In genomic region chr1:189627976-189628768, GRCm38 (mm10) we compare ENCODE assay signal across 8 mouse cellular contexts. TPM values are rescaled to one million over a fixed set of nuclear protein-coding genes. Genes with fewer than 3 reads are reported as not detected.
DNase-seq lines count a peak whose midpoint lies in the region; ATAC-seq and TF ChIP-seq lines count a peak whose summit lies in the region.

No protein-coding gene starts in this region.

- 22% methylated on average over 9 of the region's 9 CpGs for WGBS in kidney, embryonic 16.5 days

- dilution Hi-C loops in CH12.LX (cut with MboI; ENCODE audit: extremely low pct_ligation_motif_present, extremely low pct_unique_long_range_greater_than_20kb, low sequenced_read_pairs): no loop called here

- no peak for TF ChIP-seq POLR2A in CH12.LX (IDR thresholded peaks at IDR 0.05; ENCODE audit: low read depth, low read length)

- TF ChIP-seq EP300 in CH12.LX (IDR thresholded peaks at IDR 0.05; ENCODE audit: low read length): no peak

- peak; percentile 27 for DNase-seq in cerebellum, adult 9-10 months
- peak; percentile 74 for DNase-seq in CH12.LX (ENCODE audit: extremely low read depth)
- DNase-seq in c-Kit-positive CD71-negative TER-119-negative erythroid progenitor cells, embryonic 14.5 days (ENCODE audit: low read depth): peak; percentile 23
- DNase-seq in lung, postnatal 14 days: peak; percentile 66
- DNase-seq in spleen, postnatal 14 days (ENCODE audit: low spot score in 2 of 2): peak; percentile 19 to 53

- no peaks in the 10 kb centered on the region for H3K9me3 ChIP-seq in CH12.LX (replicated peaks; ENCODE audit: low read length)
- no peaks in the 10 kb centered on the region for H3K9me3 ChIP-seq in kidney, embryonic 16.5 days (ENCODE audit: low read length)

- no peak for ATAC-seq in cerebellum, adult (ENCODE audit: insufficient number of reproducible peaks, low FRiP score, low TSS enrichment)
- ATAC-seq in granulocyte monocyte progenitor cell, adult 5-6 weeks (replicated peaks; ENCODE audit: poor library complexity, severe bottlenecking): peak; percentile 46; the same call in 1 of the 2 replicates
- ATAC-seq in kidney, embryonic 16.5 days (ENCODE audit: low FRiP score, low TSS enrichment): peak; percentile 88

- peak overlapping the region; percentile 50; the same call in 1 of the 2 replicates for H3K4me2 ChIP-seq in CH12.LX (ENCODE audit: insufficient read depth, low read depth, poor library complexity, severe bottlenecking)
- H3K4me2 ChIP-seq in kidney, embryonic 16.5 days (replicated peaks; ENCODE audit: low read depth, low read length): no peak overlapping the region

- H3K27me3 ChIP-seq in CH12.LX (replicated peaks): no peaks in the 10 kb centered on the region
- H3K27me3 ChIP-seq in kidney, embryonic 16.5 days (ENCODE audit: insufficient read depth, low read length): no peaks in the 10 kb centered on the region

- H3K9ac ChIP-seq in CH12.LX (ENCODE audit: insufficient read depth, low read depth): no peak overlapping the region
- H3K9ac ChIP-seq in kidney, embryonic 16.5 days (replicated peaks; ENCODE audit: low read length): no peak overlapping the region

- H3K27ac ChIP-seq in CH12.LX (ENCODE audit: insufficient read depth, low read depth): no peak overlapping the region
- no peak overlapping the region for H3K27ac ChIP-seq in kidney, embryonic 16.5 days (ENCODE audit: low read length)

- peak; percentile 75 to 82 for TF ChIP-seq CTCF in CH12.LX (conservative IDR thresholded peaks at IDR 0.05 in 1 of 2, IDR thresholded peaks at IDR 0.05 in 1 of 2; ENCODE audit: low read depth in 2 of 2, low read length in 2 of 2)

- no peaks in the 10 kb centered on the region for H3K4me1 ChIP-seq in CH12.LX (ENCODE audit: control insufficient read depth in 1 of 2, insufficient read depth in 2 of 2)
- 0 out of 2 replicates have a peak, but pooled peaks cover 6% of the 10 kb centered on the region for H3K4me1 ChIP-seq in kidney, embryonic 16.5 days (ENCODE audit: insufficient read depth, low read length)

- TF ChIP-seq RAD21 in CH12.LX (IDR thresholded peaks at IDR 0.05; ENCODE audit: low read depth, low read length): peak; percentile 90

- in situ Hi-C loops in CH12.LX (cut with MboI; ENCODE audit: low pct_ligation_motif_present, low pct_unique_long_range_greater_than_20kb, low sequenced_read_pairs): loop anchor here (5.0 kb wide), 1 partner anchor 601 kb away; no protein-coding TSS in a partner anchor

- no peak overlapping the region for H3K4me3 ChIP-seq in CH12.LX (replicated peaks in 1 of 3; ENCODE audit: low read depth in 2 of 3, low read length in 2 of 3, poor library complexity in 1 of 3)
- no peak overlapping the region for H3K4me3 ChIP-seq in kidney, embryonic 16.5 days (ENCODE audit: low read length)

- no peaks in the 10 kb centered on the region for H3K79me2 ChIP-seq in CH12.LX (replicated peaks; ENCODE audit: control insufficient read depth, extremely low read depth, insufficient read depth, poor library complexity, severe bottlenecking)

- H3K36me3 ChIP-seq in CH12.LX (replicated peaks in 1 of 2; ENCODE audit: control insufficient read depth in 1 of 2, insufficient read depth in 1 of 2, low read length in 1 of 2): no peaks in the 10 kb centered on the region
- no peaks in the 10 kb centered on the region for H3K36me3 ChIP-seq in kidney, embryonic 16.5 days (ENCODE audit: insufficient read depth, low read length)

TF ChIP-seq in CH12.LX, 34 proteins besides CTCF, POLR2A, EP300 and RAD21:
- TF ChIP-seq JUND (conservative IDR thresholded peaks at IDR 0.05; ENCODE audit: low read depth, low read length) (no peak), ZNF384 (IDR thresholded peaks at IDR 0.05; ENCODE audit: low read depth, low read length) (no peak), ZMIZ1 (IDR thresholded peaks at IDR 0.05; ENCODE audit: low read depth, low read length) (no peak), PAX5 (IDR thresholded peaks at IDR 0.05; ENCODE audit: low read length) (no peak), RCOR1 (conservative IDR thresholded peaks at IDR 0.05; ENCODE audit: low read depth, low read length) (no peak), E2F4 (IDR thresholded peaks at IDR 0.05; ENCODE audit: insufficient replicate concordance, low read depth, low read length) (no peak), ZC3H11A (IDR thresholded peaks at IDR 0.05; ENCODE audit: low read depth, low read length) (peak; percentile 55), MEF2A (IDR thresholded peaks at IDR 0.05; ENCODE audit: borderline replicate concordance, low read depth, low read length) (no peak), GABPA (IDR thresholded peaks at IDR 0.05; ENCODE audit: insufficient replicate concordance, low read depth, low read length) (no peak), CHD1 (IDR thresholded peaks at IDR 0.05; ENCODE audit: low read depth, low read length) (no peak), BHLHE40 (IDR thresholded peaks at IDR 0.05; ENCODE audit: low read depth, low read length) (no peak), TBP (conservative IDR thresholded peaks at IDR 0.05; ENCODE audit: low read depth, low read length) (no peak), KAT2A (IDR thresholded peaks at IDR 0.05; ENCODE audit: insufficient replicate concordance, low read length) (no peak), SMC3 (IDR thresholded peaks at IDR 0.05; ENCODE audit: low read depth, low read length) (peak; percentile 83), MAZ (IDR thresholded peaks at IDR 0.05; ENCODE audit: low read depth, low read length) (no peak), CHD2 (IDR thresholded peaks at IDR 0.05; ENCODE audit: low read length) (no peak), USF1 (IDR thresholded peaks at IDR 0.05; ENCODE audit: low read depth, low read length) (no peak), MYC (IDR thresholded peaks at IDR 0.05; ENCODE audit: low read depth, low read length) (peak; percentile 96), MXI1 (IDR thresholded peaks at IDR 0.05; ENCODE audit: low read depth, low read length) (no peak), NELFE (IDR thresholded peaks at IDR 0.05; ENCODE audit: low read depth, low read length) (no peak), MAX (IDR thresholded peaks at IDR 0.05; ENCODE audit: low read length) (peak; percentile 75), POLR2AphosphoS2 (IDR thresholded peaks at IDR 0.05; ENCODE audit: low read depth, low read length) (no peak), NRF1 (IDR thresholded peaks at IDR 0.05; ENCODE audit: low read depth, low read length) (no peak), HCFC1 (IDR thresholded peaks at IDR 0.05; ENCODE audit: low read depth, low read length) (no peak), MAFK (IDR thresholded peaks at IDR 0.05; ENCODE audit: insufficient replicate concordance, low read length) (no peak), TCF12 (IDR thresholded peaks at IDR 0.05; ENCODE audit: low read depth, low read length) (no peak), JUN (IDR thresholded peaks at IDR 0.05; ENCODE audit: insufficient read depth, low read depth, low read length) (no peak), UBTF (IDR thresholded peaks at IDR 0.05; ENCODE audit: low read depth, low read length) (no peak), IRF4 (IDR thresholded peaks at IDR 0.05; ENCODE audit: low read depth, low read length) (no peak), ELF1 (IDR thresholded peaks at IDR 0.05; ENCODE audit: low read depth, low read length) (no peak)
TF ChIP-seq in CH12.LX: peak in this region for 4.

RNA-seq across cellular contexts. Expression of gene Cenpf, which starts 59.7 kb away (rescaled TPM):
- total RNA-seq in CH12.LX (2012; rRNA removed) (21.5 and 22.3 TPM in 2 replicates), CH12.LX (2014; rRNA removed) (10.4 and 16.5 TPM in 2 replicates)
- 23.4 and 28.2 TPM in 2 replicates for polyA plus RNA-seq in CH12.LX (2012; ENCODE audit: insufficient read length, low read depth)
- total RNA-seq in granulocyte monocyte progenitor cell, adult 5-6 weeks (2014; fragmentation: Nextera tagmentation): 8.2 and 25.2 TPM in 2 replicates
- total RNA-seq in granulocyte monocyte progenitor cell, adult 5-6 weeks (2017): 39.1 and 42.3 TPM in 2 replicates
- 65.4 and 87.1 TPM in 2 replicates for polyA plus RNA-seq in kidney, embryonic 16.5 days (2015; fragmentation: Nextera tagmentation; extraction: Ambion mirVana)

Comparison
In these comparisons a context has a peak if more than half of its experiments do, and no peak if none do; other contexts are left out.
1. DNase-seq: peak in every context shown above with its lines; median percentile 74 in CH12.LX; 66 in lung, postnatal 14 days; 36 in spleen, postnatal 14 days; 27 in cerebellum, adult 9-10 months; 23 in c-Kit-positive CD71-negative TER-119-negative erythroid progenitor cells, embryonic 14.5 days.